Mouse (Mus musculus): ENCODE data around the gene Bcl6. TPM values are rescaled to one million over a fixed set of nuclear protein-coding genes. Genes with fewer than 3 reads are reported as not detected.
A peak's percentile ranks its signal among the peaks of the same experiment; 100 is the strongest.

Bcl6 gene
- total RNA-seq, 2 experiments from 2014 or later, result 55.3 to 66.4 TPM

DNA sequence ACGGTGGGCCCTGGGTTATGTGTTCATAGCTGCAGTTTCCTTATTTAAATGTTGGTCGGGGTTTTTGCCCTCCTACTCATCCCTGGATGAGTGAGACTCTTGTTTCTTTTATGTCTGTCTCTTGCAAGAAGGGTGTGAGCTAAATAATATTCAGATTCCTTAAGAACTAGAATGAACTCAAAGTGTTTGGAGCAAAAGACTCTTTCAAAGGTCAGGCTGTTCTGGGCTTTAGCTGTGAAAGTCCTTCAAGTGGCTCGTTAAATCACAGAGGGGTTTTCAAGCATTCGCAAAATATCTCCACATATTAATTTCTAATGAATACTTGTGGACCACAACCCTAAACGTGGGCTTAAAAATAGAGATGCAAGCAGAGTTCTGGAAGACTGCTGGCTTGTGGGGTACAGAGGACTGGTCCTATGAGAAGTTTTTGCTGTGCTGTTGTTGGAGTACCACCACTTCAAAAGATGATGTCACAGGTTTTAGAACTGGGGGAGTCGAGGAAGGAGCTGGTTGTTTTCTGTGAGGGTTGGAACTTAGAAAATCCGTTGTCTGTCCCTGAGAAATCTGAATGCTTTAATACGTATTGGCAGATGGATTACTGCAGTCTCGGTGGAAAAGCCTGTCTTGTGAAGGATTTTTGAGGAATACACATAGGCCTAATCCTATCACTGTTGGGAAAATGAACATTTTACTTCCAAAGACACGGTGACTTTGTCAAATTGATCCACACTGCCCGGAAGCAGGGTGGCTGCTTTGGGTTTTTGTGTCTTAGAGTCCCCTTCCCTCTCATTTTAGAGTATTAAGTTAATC, 1.7 kb upstream of the Bcl6 start:
- DNase-seq, result no peak

- DNase-seq, result no peak
These were observed 833 bp upstream of the Bcl6 start for GRCm38 (mm10) chr16:23989209-23990160.

DNA sequence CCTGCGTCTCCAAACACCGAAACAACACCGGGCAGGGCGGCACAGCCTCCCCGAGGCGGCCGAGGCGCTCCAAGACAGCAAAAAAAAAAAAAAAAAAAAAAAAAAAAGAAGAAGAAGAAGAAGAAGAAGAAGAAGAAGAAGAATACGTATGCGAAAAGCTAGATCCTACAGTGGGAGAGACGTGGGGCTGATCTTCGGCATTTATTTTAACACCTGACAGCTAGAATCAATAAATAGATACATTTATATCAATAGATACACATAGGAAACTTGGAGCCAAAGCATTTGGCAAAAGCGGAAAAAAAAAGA, 541 bp downstream of the Bcl6 start:
- no peak for DNase-seq

DNA sequence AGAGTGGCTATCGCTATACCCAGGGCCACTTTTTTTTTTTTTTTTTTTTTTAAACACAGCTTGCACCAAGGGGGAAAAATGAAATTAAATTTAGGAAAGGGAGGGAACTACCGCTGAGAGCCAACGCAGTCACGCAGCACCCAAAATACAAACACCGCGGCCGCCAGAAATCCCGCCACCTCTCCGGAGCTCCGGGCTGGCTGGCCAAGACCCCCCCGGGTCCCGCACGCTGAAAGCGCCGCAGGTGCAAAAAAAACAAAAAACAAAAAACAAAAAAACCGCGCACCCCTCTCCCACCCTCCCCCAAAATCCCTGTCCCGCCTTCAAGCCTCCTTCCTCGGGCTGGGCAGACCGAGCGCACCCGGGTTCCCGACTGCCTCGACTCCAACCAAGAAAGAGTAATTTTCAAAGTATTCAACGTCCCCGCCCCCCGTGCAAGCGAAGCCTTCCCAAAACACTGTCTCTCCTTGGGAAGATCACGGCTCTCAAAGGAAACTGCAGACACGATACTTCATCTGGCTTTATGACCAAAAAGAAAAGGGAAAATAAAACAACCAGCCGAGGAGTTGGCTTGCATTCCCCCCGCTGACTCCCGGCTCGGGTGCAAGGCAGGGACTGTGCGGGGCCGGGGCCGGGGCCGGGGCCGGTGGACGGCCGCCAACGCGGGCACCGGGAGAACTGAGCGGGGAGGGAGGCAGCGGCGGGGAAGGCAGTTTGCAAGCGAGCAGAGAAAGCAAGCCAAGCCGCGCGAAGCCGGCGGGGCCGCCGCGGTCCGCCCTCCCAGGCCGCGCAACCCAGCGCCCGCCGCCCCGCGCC, 1.1 kb downstream of the Bcl6 start:
- peak in 1 of 2 experiments; percentile 51 for DNase-seq

- no peak for DNase-seq
These were observed 1.8 kb downstream of the Bcl6 start for GRCm38 (mm10) chr16:23986871-23987270.

- no peak for DNase-seq
These were observed 2.5 kb downstream of the Bcl6 start for GRCm38 (mm10) chr16:23986176-23986575.

DNA sequence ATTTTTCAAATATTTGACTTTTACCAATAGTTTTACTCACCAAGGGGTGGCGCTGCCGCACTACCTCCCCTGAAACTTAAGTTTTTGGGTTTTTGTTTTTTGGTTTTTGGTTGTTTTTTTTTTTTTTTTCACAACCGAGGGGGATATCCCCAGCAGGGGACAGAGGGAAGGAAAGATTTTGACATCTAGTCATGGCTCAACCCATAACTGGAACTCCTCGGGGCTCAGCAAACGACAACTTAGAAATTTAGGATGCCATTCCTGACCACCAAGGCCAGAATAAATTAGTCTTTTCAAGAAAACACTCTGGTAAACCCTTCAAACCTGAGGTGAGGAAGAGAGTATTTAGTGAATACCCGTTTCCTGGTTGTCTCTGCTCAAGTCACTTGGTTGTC, 3.2 kb downstream of the Bcl6 start:
- DNase-seq, result no peak

DNA sequence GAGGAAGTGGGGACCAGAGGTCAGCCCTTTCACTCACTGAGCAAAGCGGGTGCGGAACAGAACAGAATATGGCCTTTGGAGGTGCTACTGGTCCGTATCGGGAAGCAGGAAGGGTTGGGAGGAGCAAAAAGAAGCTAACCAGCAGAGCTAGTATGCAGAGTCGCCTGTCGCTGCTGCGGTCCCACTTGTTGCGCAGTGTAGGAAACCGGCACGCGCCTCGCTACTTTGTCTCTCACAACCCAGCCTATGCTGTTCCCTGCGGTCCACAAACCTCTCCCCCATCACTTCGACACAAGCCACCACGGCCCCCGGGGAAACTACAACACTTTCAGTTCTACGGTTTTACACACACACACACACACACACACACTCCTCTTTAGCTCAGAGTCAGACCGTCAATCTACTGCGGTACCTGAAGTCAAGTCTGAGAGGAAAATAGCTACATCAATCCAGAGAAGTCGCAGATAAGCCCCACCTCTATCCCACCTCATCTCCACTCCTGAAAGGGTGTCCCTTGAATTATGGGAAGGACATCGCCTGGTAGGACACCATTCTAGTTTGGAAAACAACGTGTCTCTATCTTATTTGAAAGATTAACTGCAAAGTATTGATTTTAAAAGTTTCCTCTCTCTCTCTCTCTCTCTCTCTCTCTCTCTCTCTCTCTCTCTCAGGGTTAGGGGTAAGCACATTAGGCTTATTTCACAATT, 3.7 kb downstream of the Bcl6 start:
- DNase-seq, result no peak

- DNase-seq, result peak; percentile 84 to 85
These were observed 4.5 kb downstream of the Bcl6 start for GRCm38 (mm10) chr16:23984183-23984582.

DNA sequence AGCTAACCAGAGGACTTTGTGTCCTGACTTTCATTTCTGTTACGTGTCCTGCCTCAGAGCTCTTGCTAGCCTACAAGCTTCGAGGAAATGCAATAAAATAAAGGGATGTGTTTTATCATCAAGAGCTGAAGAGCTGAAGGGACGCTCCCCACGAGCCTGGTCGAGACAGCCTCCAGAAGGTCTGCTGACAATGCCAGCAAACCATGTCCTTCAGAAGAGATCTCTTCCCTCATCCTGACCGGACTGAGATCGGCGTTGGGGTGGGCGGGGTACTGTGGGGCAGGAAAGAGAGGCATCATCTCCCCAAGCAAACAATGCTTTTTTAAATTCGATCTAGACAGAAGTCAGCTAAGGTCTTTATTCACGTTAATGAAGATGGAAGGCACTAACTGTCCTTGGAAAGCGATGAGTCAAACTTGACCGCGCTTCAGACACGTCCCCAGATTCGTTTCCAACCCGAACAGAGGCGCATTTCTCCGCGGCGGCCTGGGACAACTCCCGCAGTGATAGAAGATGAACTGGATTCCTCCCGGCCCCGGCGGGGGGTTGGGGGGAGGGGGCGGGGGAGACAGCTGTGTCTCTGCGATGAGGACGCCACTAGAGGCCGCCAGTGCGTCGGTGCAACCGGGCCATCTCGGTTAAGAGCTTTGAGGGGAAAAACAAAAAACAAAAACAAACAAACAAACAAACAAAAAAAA, 5.6 kb downstream of the Bcl6 start:
- peak; percentile 75 to 82 for DNase-seq

- DNase-seq, result peak; percentile 65 to 76
These were observed 6.5 kb downstream of the Bcl6 start for GRCm38 (mm10) chr16:23981925-23982851.

DNA sequence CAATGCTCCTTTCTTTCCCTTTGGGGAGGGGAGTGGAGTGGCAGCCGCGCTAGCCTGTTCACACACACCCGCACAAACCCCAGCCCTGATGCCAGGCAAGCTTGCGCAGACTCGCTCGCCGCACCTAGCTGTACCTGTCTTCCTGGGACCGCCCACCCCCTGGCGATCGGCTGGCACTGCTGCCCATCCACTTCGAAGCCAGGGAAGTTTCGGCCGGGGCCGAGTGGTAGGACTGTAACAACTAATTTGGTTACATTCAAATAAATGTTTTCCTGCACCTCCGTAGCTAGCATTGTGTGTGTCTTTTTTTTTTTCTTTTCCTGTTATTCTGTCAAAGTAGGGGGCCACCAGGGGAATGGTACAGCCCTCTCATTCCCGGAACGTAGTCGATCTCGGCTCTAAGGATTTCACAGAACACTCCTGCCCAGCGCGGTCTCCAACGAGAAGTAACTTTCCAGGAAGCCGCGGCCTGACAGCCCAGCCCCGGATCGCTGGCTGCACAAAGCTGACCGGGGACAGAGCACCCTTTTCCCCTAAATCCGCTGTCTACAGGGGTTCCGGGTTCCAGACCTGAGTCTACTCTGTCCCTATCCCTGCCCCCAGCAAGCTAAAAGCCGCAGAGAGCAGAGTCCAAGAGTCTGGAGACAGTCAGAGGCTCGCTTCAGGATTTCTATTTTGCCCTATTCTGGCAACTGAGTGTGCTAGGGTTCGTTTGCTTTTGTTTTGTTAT, 7.5 kb downstream of the Bcl6 start:
- DNase-seq, result no peak

- no peak for DNase-seq
These were observed 8.3 kb downstream of the Bcl6 start for GRCm38 (mm10) chr16:23980201-23980870.

GRCm38 (mm10) chr16:23979446-23979845, 9.2 kb downstream of the Bcl6 start:
- no peak for DNase-seq

DNA sequence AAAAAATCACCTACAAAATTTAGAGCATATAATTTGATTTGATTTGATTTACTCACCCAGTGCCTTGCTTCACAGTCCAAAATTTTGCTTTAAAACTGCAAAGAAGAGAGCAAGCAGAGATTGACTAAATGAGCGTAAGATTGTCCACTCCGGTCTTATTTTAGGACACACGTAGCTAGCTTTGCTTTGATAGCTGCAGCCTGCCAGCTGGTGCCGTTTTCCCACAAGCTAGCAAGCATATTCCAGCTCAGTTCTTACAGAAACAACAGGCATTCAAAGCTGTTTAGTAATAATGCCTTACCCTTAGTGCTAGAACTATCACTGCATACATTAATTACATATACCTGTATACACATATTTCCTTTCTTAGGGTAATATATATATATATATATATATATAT, 10.2 kb downstream of the Bcl6 start:
- no peak for DNase-seq

DNA sequence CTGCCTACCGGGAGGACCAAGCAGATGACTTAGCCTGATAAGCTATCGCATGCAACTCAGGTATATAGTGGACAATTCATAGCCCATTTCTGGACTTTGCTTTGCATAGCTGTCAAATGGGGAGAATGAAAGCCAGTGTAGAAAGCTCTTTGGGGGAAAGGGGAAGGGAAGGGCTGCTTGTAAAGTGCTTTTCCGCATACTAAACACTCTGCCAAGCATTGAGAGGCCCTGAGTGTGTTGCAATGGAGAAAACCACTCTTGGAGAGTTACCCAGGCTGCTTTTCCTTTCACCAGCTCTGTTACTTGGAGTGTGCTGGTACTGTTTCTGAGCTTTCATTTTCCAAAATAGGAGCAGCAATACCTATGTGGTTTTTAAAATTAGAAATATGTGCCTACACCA, 10.9 kb downstream of the Bcl6 start:
- DNase-seq, result no peak

GRCm38 (mm10) chr16:23976196-23976595, 12.5 kb downstream of the Bcl6 start:
- no peak for DNase-seq

GRCm38 (mm10) chr16:23973635-23974367, 14.9 kb downstream of the Bcl6 start:
- no peak for DNase-seq

All from layer of hippocampus, postnatal 36 days (tissue).